Mouse (Mus musculus): ENCODE measurements at regions not wholly inside any gene's neighbourhood (a gene's known extent, or its start where the extent isn't known, plus 50 kb on each side); places are given as distances from the start of the nearest gene placed in this dataset.

- Histone ChIP-seq H3K27ac (ENCODE audit: low read depth, low read length) (no peak overlapping the region), H3K36me3 (ENCODE audit: control insufficient read depth, insufficient read depth, low read length) (no peaks in the 10 kb centered on the region), H3K4me2 (ENCODE audit: low read length) (no peak overlapping the region), H3K4me3 (ENCODE audit: low read length) (no peak overlapping the region), H3K4me1 (ENCODE audit: control insufficient read depth, insufficient read depth, low read depth, low read length) (no peaks in the 10 kb centered on the region), H3K9ac (ENCODE audit: low read depth, low read length) (no peak overlapping the region), H3K27me3 (replicated peaks; ENCODE audit: control insufficient read depth, insufficient read depth, low read length) (no peaks in the 10 kb centered on the region), H3K9me3 (ENCODE audit: control insufficient read depth, low read length) (no peaks in the 10 kb centered on the region)
- WGBS, result 33% methylated on average over 1 of the region's 1 CpGs
- no peak for ATAC-seq
Observed at GRCm38 (mm10) chr10:37323689-37324088, 185.0 kb upstream of the Marcks start.

GRCm38 (mm10) chr10:37322809-37323208 is 184.1 kb upstream of the Marcks start:
- no peaks in the 10 kb centered on the region for H3K4me1 ChIP-seq (ENCODE audit: control insufficient read depth, insufficient read depth, low read depth, low read length)
- H3K27me3 ChIP-seq (replicated peaks; ENCODE audit: control insufficient read depth, insufficient read depth, low read length), result no peaks in the 10 kb centered on the region

GRCm38 (mm10) chr10:37322310-37322709 is 183.6 kb upstream of the Marcks start:
- Histone ChIP-seq H3K4me3 (ENCODE audit: low read length) (no peak overlapping the region), H3K27ac (ENCODE audit: low read depth, low read length) (no peak overlapping the region), H3K4me2 (ENCODE audit: low read length) (no peak overlapping the region), H3K9me3 (ENCODE audit: control insufficient read depth, low read length) (no peaks in the 10 kb centered on the region), H3K9ac (ENCODE audit: low read depth, low read length) (no peak overlapping the region), H3K4me1 (ENCODE audit: control insufficient read depth, insufficient read depth, low read depth, low read length) (no peaks in the 10 kb centered on the region), H3K27me3 (replicated peaks; ENCODE audit: control insufficient read depth, insufficient read depth, low read length) (no peaks in the 10 kb centered on the region), H3K36me3 (ENCODE audit: control insufficient read depth, insufficient read depth, low read length) (no peaks in the 10 kb centered on the region)
- WGBS, result 97% methylated on average over 5 of the region's 5 CpGs
- no peak for ATAC-seq

More at GRCm38 (mm10) chr10:37322809-37323208, 184.1 kb upstream of the Marcks start:
- Histone ChIP-seq H3K9ac (ENCODE audit: low read depth, low read length) (no peak overlapping the region), H3K36me3 (ENCODE audit: control insufficient read depth, insufficient read depth, low read length) (no peaks in the 10 kb centered on the region), H3K27ac (ENCODE audit: low read depth, low read length) (no peak overlapping the region), H3K4me3 (ENCODE audit: low read length) (no peak overlapping the region), H3K4me2 (ENCODE audit: low read length) (no peak overlapping the region), H3K9me3 (ENCODE audit: control insufficient read depth, low read length) (no peaks in the 10 kb centered on the region)
- ATAC-seq, result no peak
- WGBS, result 89% methylated on average over 1 of the region's 1 CpGs

GRCm38 (mm10) chr10:37321171-37321570 is 182.5 kb upstream of the Marcks start:
- Histone ChIP-seq H3K4me3 (ENCODE audit: low read length) (no peak overlapping the region), H3K9ac (ENCODE audit: low read depth, low read length) (no peak overlapping the region), H3K36me3 (ENCODE audit: control insufficient read depth, insufficient read depth, low read length) (no peaks in the 10 kb centered on the region), H3K27me3 (replicated peaks; ENCODE audit: control insufficient read depth, insufficient read depth, low read length) (no peaks in the 10 kb centered on the region), H3K9me3 (ENCODE audit: control insufficient read depth, low read length) (no peaks in the 10 kb centered on the region), H3K4me1 (ENCODE audit: control insufficient read depth, insufficient read depth, low read depth, low read length) (no peaks in the 10 kb centered on the region), H3K4me2 (ENCODE audit: low read length) (no peak overlapping the region), H3K27ac (ENCODE audit: low read depth, low read length) (no peak overlapping the region)
- no peak for ATAC-seq
- WGBS, result 83% methylated on average over 3 of the region's 3 CpGs

- Histone ChIP-seq H3K27ac (ENCODE audit: low read depth, low read length) (no peak overlapping the region), H3K9ac (ENCODE audit: low read depth, low read length) (no peak overlapping the region), H3K27me3 (replicated peaks; ENCODE audit: control insufficient read depth, insufficient read depth, low read length) (no peaks in the 10 kb centered on the region), H3K36me3 (ENCODE audit: control insufficient read depth, insufficient read depth, low read length) (no peaks in the 10 kb centered on the region), H3K9me3 (ENCODE audit: control insufficient read depth, low read length) (no peaks in the 10 kb centered on the region), H3K4me2 (ENCODE audit: low read length) (no peak overlapping the region), H3K4me3 (ENCODE audit: low read length) (no peak overlapping the region), H3K4me1 (ENCODE audit: control insufficient read depth, insufficient read depth, low read depth, low read length) (no peaks in the 10 kb centered on the region)
- WGBS, result 92% methylated on average over 8 of the region's 8 CpGs
- ATAC-seq, result no peak
Observed at GRCm38 (mm10) chr10:37319746-37320430, 181.2 kb upstream of the Marcks start.

GRCm38 (mm10) chr10:37316701-37317100 is 178.0 kb upstream of the Marcks start:
- 75% methylated on average over 3 of the region's 3 CpGs for WGBS
- Histone ChIP-seq H3K27ac (ENCODE audit: low read depth, low read length) (no peak overlapping the region), H3K36me3 (ENCODE audit: control insufficient read depth, insufficient read depth, low read length) (no peaks in the 10 kb centered on the region), H3K9ac (ENCODE audit: low read depth, low read length) (no peak overlapping the region), H3K4me2 (ENCODE audit: low read length) (no peak overlapping the region), H3K4me1 (ENCODE audit: control insufficient read depth, insufficient read depth, low read depth, low read length) (no peaks in the 10 kb centered on the region), H3K9me3 (ENCODE audit: control insufficient read depth, low read length) (no peaks in the 10 kb centered on the region), H3K4me3 (ENCODE audit: low read length) (no peak overlapping the region), H3K27me3 (replicated peaks; ENCODE audit: control insufficient read depth, insufficient read depth, low read length) (no peaks in the 10 kb centered on the region)
- peak; percentile 60; the same call in 1 of the 2 replicates for ATAC-seq

GRCm38 (mm10) chr10:37315804-37316203 is 177.1 kb upstream of the Marcks start:
- no peaks in the 10 kb centered on the region for H3K36me3 ChIP-seq (ENCODE audit: control insufficient read depth, insufficient read depth, low read length)
- H3K27me3 ChIP-seq (replicated peaks; ENCODE audit: control insufficient read depth, insufficient read depth, low read length), result no peaks in the 10 kb centered on the region
- no peak for ATAC-seq
- WGBS, result 88% methylated on average over 1 of the region's 1 CpGs
- no peak overlapping the region for H3K4me3 ChIP-seq (ENCODE audit: low read length)
- no peaks in the 10 kb centered on the region for H3K4me1 ChIP-seq (ENCODE audit: control insufficient read depth, insufficient read depth, low read depth, low read length)
- no peak overlapping the region for H3K4me2 ChIP-seq (ENCODE audit: low read length)
- H3K9ac ChIP-seq (ENCODE audit: low read depth, low read length), result no peak overlapping the region
- no peak overlapping the region for H3K27ac ChIP-seq (ENCODE audit: low read depth, low read length)
- no peaks in the 10 kb centered on the region for H3K9me3 ChIP-seq (ENCODE audit: control insufficient read depth, low read length)

GRCm38 (mm10) chr10:37314746-37315430 is 176.2 kb upstream of the Marcks start:
- no peaks in the 10 kb centered on the region for H3K4me1 ChIP-seq (ENCODE audit: control insufficient read depth, insufficient read depth, low read depth, low read length)
- H3K27ac ChIP-seq (ENCODE audit: low read depth, low read length), result peak overlapping the region; percentile 20
- no peak overlapping the region for H3K4me3 ChIP-seq (ENCODE audit: low read length)
- H3K4me2 ChIP-seq (ENCODE audit: low read length), result no peak overlapping the region
- no peaks in the 10 kb centered on the region for H3K27me3 ChIP-seq (replicated peaks; ENCODE audit: control insufficient read depth, insufficient read depth, low read length)
- peak; percentile 98 for ATAC-seq
- 41% methylated on average over 5 of the region's 5 CpGs for WGBS
- H3K9me3 ChIP-seq (ENCODE audit: control insufficient read depth, low read length), result no peaks in the 10 kb centered on the region
- H3K9ac ChIP-seq (ENCODE audit: low read depth, low read length), result no peak overlapping the region
- no peaks in the 10 kb centered on the region for H3K36me3 ChIP-seq (ENCODE audit: control insufficient read depth, insufficient read depth, low read length)

- Histone ChIP-seq H3K9me3 (ENCODE audit: control insufficient read depth, low read length) (no peaks in the 10 kb centered on the region), H3K27ac (ENCODE audit: low read depth, low read length) (no peak overlapping the region), H3K9ac (ENCODE audit: low read depth, low read length) (no peak overlapping the region), H3K4me2 (ENCODE audit: low read length) (no peak overlapping the region), H3K36me3 (ENCODE audit: control insufficient read depth, insufficient read depth, low read length) (no peaks in the 10 kb centered on the region), H3K27me3 (replicated peaks; ENCODE audit: control insufficient read depth, insufficient read depth, low read length) (no peaks in the 10 kb centered on the region), H3K4me3 (ENCODE audit: low read length) (no peak overlapping the region), H3K4me1 (ENCODE audit: control insufficient read depth, insufficient read depth, low read depth, low read length) (no peaks in the 10 kb centered on the region)
- no peak for ATAC-seq
Observed at GRCm38 (mm10) chr10:37313461-37313860, 174.7 kb upstream of the Marcks start.
